Mouse (Mus musculus) G1E (cell line): ENCODE measurements around the gene Arhgdia.

ENCODE experiments used
- CTCF ChIP-seq: IDR thresholded peaks from 2 replicates; pipeline ENCODE4 v1.5.1; 2012; ENCODE audit warnings: low read depth, low read length, inconsistent platforms, mixed read lengths
- GATA1 ChIP-seq: IDR thresholded peaks from 2 replicates; pipeline ENCODE4 v1.6.1; 2012; ENCODE audit warnings: borderline replicate concordance, low read length, inconsistent platforms, mixed read lengths

DNA sequence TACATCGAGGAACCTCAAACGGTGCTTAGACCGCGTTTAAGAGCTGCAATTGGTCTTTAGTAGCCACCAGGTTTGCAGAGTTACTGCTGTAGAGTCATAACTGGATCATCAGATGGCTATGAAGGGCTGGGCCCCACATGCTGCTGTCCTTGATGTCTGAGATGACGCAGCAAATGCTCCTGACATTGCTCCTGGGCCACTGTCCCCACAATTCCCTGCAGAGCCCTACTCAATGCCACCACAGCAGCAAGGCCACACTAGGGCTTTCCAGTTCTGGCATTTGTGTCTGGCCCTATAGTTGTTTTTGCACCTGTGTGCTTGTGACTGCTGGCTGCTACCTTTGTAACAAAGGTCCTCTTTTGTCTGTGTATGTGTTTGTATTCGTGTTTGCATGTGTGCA lies 41.4 kb upstream of the Arhgdia start:
- no peak for TF ChIP-seq CTCF
- TF ChIP-seq GATA1 = no peak
